Mouse (Mus musculus) midbrain, embryonic 10.5 days (tissue): ENCODE results near the gene 4933402N03Rik. TPM values are rescaled to one million over a fixed set of nuclear protein-coding genes. Genes with fewer than 3 reads are reported as not detected.

Experiments used
- DNase-seq: peaks from one replicate; pipeline ENCODE4 v3.0.0-alpha.2; 2017; ENCODE audit warnings: low spot score
- H3K27ac ChIP-seq: fragments of 300-500 bp; sonication (generic); replicated peaks from 2 replicates; pipeline ENCODE4 v1.5.1; 2016; ENCODE audit warnings: mild to moderate bottlenecking
- H3K27me3 ChIP-seq: fragments of 300-500 bp; sonication (generic); 2 replicates; pipeline ENCODE4 v1.6.1; 2016; ENCODE audit warnings: low read depth, mild to moderate bottlenecking; ENCODE audit not compliant: poor library complexity, severe bottlenecking
- H3K36me3 ChIP-seq: fragments of 300-500 bp; sonication (generic); 2 replicates; pipeline ENCODE4 v1.6.1; 2016; ENCODE audit warnings: mild to moderate bottlenecking, moderate library complexity
- H3K4me1 ChIP-seq: fragments of 300-500 bp; sonication (generic); 2 replicates; pipeline ENCODE4 v1.6.1; 2016
- H3K4me3 ChIP-seq: fragments of 300-500 bp; sonication (generic); 2 replicates; pipeline ENCODE4 v1.5.1; 2016; ENCODE audit warnings: mild to moderate bottlenecking, moderate library complexity
- H3K9me3 ChIP-seq: fragments of 300-500 bp; sonication (generic); replicated peaks from 2 replicates; pipeline ENCODE4 v1.6.1; 2016; ENCODE audit warnings: mild to moderate bottlenecking
- WGBS: fragments of 180-500 bp; shearing (Covaris S2); methylation state at CpG from one replicate; pipeline ENCODE4 v1.1.7; 2016; 5-methylcytosine and 5-hydroxymethylcytosine counted together
- polyA plus RNA-seq: library from polyadenylated mRNA; unstranded; fragments of >200 nt; fragmentation: Nextera tagmentation; extraction: Ambion mirVana; gene quantifications from 2 replicates; pipeline ENCODE4 v1.2.1, GENCODE M21; 2016

Gene 4933402N03Rik
- polyA plus RNA-seq, 1 experiment from 2014 or later, result not detected

GRCm38 (mm10) chr7:131122210-131122807, 23.8 kb downstream of the 4933402N03Rik start:
- no peaks in the 10 kb centered on the region for H3K27me3 ChIP-seq
- no peak for DNase-seq
- no peak overlapping the region for H3K4me3 ChIP-seq
- no peaks in the 10 kb centered on the region for H3K4me1 ChIP-seq
- WGBS, result 90% methylated on average over 2 of the region's 2 CpGs
- H3K9me3 ChIP-seq, result no peaks in the 10 kb centered on the region; the same call in 1 of the 2 replicates
- H3K36me3 ChIP-seq, result no peaks in the 10 kb centered on the region
- no peak overlapping the region for H3K27ac ChIP-seq

- H3K27me3 ChIP-seq, result no peaks in the 10 kb centered on the region
- H3K4me3 ChIP-seq, result no peak overlapping the region
- no peak for DNase-seq
- no peaks in the 10 kb centered on the region for H3K9me3 ChIP-seq
- no peak overlapping the region for H3K27ac ChIP-seq
- H3K36me3 ChIP-seq, result no peaks in the 10 kb centered on the region
- 89% methylated on average over 2 of the region's 2 CpGs for WGBS
- H3K4me1 ChIP-seq, result no peaks in the 10 kb centered on the region
Measured at GRCm38 (mm10) chr7:131114434-131114833, 31.7 kb downstream of the 4933402N03Rik start.

- Histone ChIP-seq H3K4me3 (no peak overlapping the region), H3K27ac (no peak overlapping the region), H3K9me3 (no peaks in the 10 kb centered on the region), H3K36me3 (no peaks in the 10 kb centered on the region), H3K4me1 (no peaks in the 10 kb centered on the region), H3K27me3 (no peaks in the 10 kb centered on the region)
- WGBS, result 81% methylated on average over 6 of the region's 6 CpGs
- no peak for DNase-seq
Measured at GRCm38 (mm10) chr7:131113676-131114075, 32.4 kb downstream of the 4933402N03Rik start.

GRCm38 (mm10) chr7:131112486-131112885, 33.6 kb downstream of the 4933402N03Rik start:
- H3K4me1 ChIP-seq, result no peaks in the 10 kb centered on the region
- no peaks in the 10 kb centered on the region for H3K9me3 ChIP-seq
- WGBS, result 38% methylated on average over 3 of the region's 3 CpGs
- H3K4me3 ChIP-seq, result no peak overlapping the region
- no peaks in the 10 kb centered on the region for H3K27me3 ChIP-seq
- peak; percentile 52 for DNase-seq
- no peaks in the 10 kb centered on the region for H3K36me3 ChIP-seq
- H3K27ac ChIP-seq, result no peak overlapping the region

Other genes starting within 250 kb of the 4933402N03Rik start
- gene Htra1, start 210.2 kb downstream of the 4933402N03Rik start, polyA plus RNA-seq, result 2.1 and 3.1 TPM in 2 replicates
- gene Dmbt1, start 114.3 kb downstream of the 4933402N03Rik start, polyA plus RNA-seq, result not detected in 2 replicates
- gene 5430419D17Rik, start 28.1 kb upstream of the 4933402N03Rik start, polyA plus RNA-seq, result not detected in 2 replicates
- gene Cuzd1, start 176.0 kb upstream of the 4933402N03Rik start, polyA plus RNA-seq, result 0.06 TPM in 1 of 2 replicates, not detected in the other
- gene Fam24b, start 183.2 kb upstream of the 4933402N03Rik start, polyA plus RNA-seq, result not detected in 2 replicates
- gene Fam24a, start 187.6 kb upstream of the 4933402N03Rik start, polyA plus RNA-seq, result not detected in 2 replicates
- 22.9 and 24.0 TPM in 2 replicates for gene 2310057M21Rik, start 216.4 kb upstream of the 4933402N03Rik start, polyA plus RNA-seq
- gene Pstk, start 224.8 kb upstream of the 4933402N03Rik start, polyA plus RNA-seq, result 71.7 and 76.0 TPM in 2 replicates